Mouse (Mus musculus) intestine, embryonic 16.5 days (tissue): ENCODE data around the gene Cc2d2b. TPM values are rescaled to one million over a fixed set of nuclear protein-coding genes. Genes with fewer than 3 reads are reported as not detected.
A peak's percentile ranks its signal among the peaks of the same experiment; 100 is the strongest.

Source experiments
- ATAC-seq: fragments of 200-750 bp; cut with Nextera tagmentation; 2 replicates; pipeline ENCODE4 v1.8.0; 2017; ENCODE audit warnings: moderate TSS enrichment, moderate library complexity
- H3K27ac ChIP-seq: fragments of 300-500 bp; sonication (generic); 2 replicates; pipeline ENCODE4 v1.5.1; 2014; ENCODE audit warnings: mild to moderate bottlenecking, low read length
- H3K27me3 ChIP-seq: fragments of 300-500 bp; sonication (generic); replicated peaks from 2 replicates; pipeline ENCODE4 v1.6.1; 2014; ENCODE audit warnings: low read length, control low read depth, mixed read lengths; ENCODE audit not compliant: control insufficient read depth, insufficient read depth
- H3K36me3 ChIP-seq: fragments of 300-500 bp; sonication (generic); 2 replicates; pipeline ENCODE4 v1.6.1; 2014; ENCODE audit warnings: low read length, control low read depth; ENCODE audit not compliant: control insufficient read depth, insufficient read depth
- H3K4me1 ChIP-seq: fragments of 300-500 bp; sonication (generic); 2 replicates; pipeline ENCODE4 v1.6.1; 2014; ENCODE audit warnings: low read length, control low read depth, mixed read lengths; ENCODE audit not compliant: control insufficient read depth, insufficient read depth
- H3K4me2 ChIP-seq: fragments of 300-500 bp; sonication (generic); 2 replicates; pipeline ENCODE4 v1.6.1; 2014; ENCODE audit warnings: low read depth, low read length, control low read depth
- H3K4me3 ChIP-seq: fragments of 300-500 bp; sonication (generic); 2 replicates; pipeline ENCODE4 v1.5.1; 2014; ENCODE audit warnings: mild to moderate bottlenecking, low read length
- H3K9ac ChIP-seq: fragments of 300-500 bp; sonication (generic); 2 replicates; pipeline ENCODE4 v1.6.1; 2014; ENCODE audit warnings: low read depth, low read length
- H3K9me3 ChIP-seq: fragments of 300-500 bp; sonication (generic); 2 replicates; pipeline ENCODE4 v1.6.1; 2016; ENCODE audit warnings: low read length, control low read depth; ENCODE audit not compliant: control insufficient read depth
- WGBS: fragments of 180-500 bp; shearing (Covaris S2); extraction: QIAGEN DNeasy Blood & Tissue Kit; methylation state at CpG from one replicate; pipeline ENCODE4 v1.1.7; 2014; 5-methylcytosine and 5-hydroxymethylcytosine counted together
- polyA plus RNA-seq: library from polyadenylated mRNA; unstranded; fragments of >200 nt; fragmentation: Nextera tagmentation; extraction: Ambion mirVana; gene quantifications from 2 replicates; pipeline ENCODE4 v1.2.1, GENCODE M21; 2015

Gene Cc2d2b
- polyA plus RNA-seq, 1 experiment from 2014 or later: not detected

DNA sequence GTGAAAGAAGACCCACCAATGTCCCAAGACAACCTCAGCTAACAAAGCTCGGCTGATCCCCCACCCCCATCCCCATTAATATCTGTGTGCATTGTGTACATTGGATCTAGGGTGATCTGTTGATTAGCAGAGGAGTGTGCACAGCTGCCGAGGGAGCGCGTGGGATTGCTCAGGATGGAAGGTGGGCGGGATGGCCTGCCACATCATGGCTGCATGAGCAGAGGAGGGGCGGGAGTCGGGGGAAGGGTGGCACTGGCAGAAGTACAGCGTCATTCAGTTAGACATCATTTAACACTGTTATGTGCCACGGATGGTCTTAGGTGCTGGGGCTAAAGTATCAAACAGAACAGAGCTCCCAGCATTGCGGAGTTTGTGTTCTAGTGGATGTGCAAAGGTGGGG is 25.0 kb upstream of the Cc2d2b start:
- ATAC-seq: no peak
- WGBS: 50% methylated on average over 10 of the region's 10 CpGs
- Histone ChIP-seq H3K27ac (no peak overlapping the region), H3K4me1 (0 out of 2 replicates have a peak, but pooled peaks cover 2% of the 10 kb centered on the region), H3K9ac (no peak overlapping the region), H3K4me2 (no peak overlapping the region), H3K27me3 (no peaks in the 10 kb centered on the region), H3K36me3 (no peaks in the 10 kb centered on the region), H3K4me3 (no peak overlapping the region), H3K9me3 (no peaks in the 10 kb centered on the region)

DNA sequence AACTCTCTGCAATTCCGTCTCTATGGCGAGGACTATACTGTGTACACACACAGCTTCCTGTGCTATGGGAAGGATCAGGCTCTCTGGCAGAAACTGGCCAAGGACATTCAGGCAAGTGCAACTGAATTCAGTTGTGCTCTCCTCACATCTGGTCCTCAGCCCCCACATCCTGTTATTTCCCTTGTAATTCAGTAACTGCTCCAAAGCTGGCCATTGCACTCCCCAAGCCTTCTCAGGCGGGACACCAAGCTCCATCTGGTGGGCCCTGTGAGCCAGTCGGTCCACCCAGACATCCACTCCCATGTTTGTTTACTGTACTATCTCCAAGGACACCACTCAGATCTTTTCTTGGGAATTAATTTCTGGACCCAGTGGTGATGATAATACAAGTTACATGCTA is 22.4 kb upstream of the Cc2d2b start:
- 0 out of 2 replicates have a peak overlapping the region, but pooled peaks have one; percentile 3 for H3K27ac ChIP-seq
- no peaks in the 10 kb centered on the region for H3K9me3 ChIP-seq
- no peaks in the 10 kb centered on the region for H3K36me3 ChIP-seq
- H3K9ac ChIP-seq: no peak overlapping the region
- H3K4me3 ChIP-seq: no peak overlapping the region
- no peak overlapping the region for H3K4me2 ChIP-seq
- 0 out of 2 replicates have a peak, but pooled peaks cover 2% of the 10 kb centered on the region for H3K4me1 ChIP-seq
- H3K27me3 ChIP-seq: no peaks in the 10 kb centered on the region
- ATAC-seq: peak; percentile 29; the same call in 1 of the 2 replicates
- 55% methylated on average over 4 of the region's 4 CpGs for WGBS

DNA sequence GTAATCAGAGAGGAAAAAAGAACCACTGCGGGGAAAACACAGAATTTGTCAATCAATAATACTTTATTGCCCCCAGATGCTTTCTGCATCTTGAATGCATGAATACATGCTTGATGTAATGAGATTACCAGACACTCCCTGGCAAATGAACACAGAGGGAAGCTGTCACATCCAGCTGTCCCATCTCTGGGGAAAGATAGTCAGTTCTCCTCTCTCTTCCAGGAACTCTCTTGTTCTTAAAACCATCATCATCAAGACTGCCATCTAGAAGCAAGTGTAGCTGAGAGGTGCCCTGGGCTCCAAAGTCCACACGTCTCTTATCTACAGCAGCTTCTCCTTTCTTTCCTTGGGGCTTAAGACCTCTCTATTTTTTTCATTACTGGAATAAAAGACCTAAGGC is 21.9 kb upstream of the Cc2d2b start:
- Histone ChIP-seq H3K4me3 (no peak overlapping the region), H3K4me1 (0 out of 2 replicates have a peak, but pooled peaks cover 2% of the 10 kb centered on the region), H3K9ac (no peak overlapping the region), H3K4me2 (no peak overlapping the region), H3K36me3 (no peaks in the 10 kb centered on the region), H3K9me3 (no peaks in the 10 kb centered on the region), H3K27me3 (no peaks in the 10 kb centered on the region), H3K27ac (no peak overlapping the region)
- WGBS: 58% methylated on average over 2 of the region's 2 CpGs
- ATAC-seq: 0 out of 2 replicates have a peak, but pooled peaks have one; percentile 17

DNA sequence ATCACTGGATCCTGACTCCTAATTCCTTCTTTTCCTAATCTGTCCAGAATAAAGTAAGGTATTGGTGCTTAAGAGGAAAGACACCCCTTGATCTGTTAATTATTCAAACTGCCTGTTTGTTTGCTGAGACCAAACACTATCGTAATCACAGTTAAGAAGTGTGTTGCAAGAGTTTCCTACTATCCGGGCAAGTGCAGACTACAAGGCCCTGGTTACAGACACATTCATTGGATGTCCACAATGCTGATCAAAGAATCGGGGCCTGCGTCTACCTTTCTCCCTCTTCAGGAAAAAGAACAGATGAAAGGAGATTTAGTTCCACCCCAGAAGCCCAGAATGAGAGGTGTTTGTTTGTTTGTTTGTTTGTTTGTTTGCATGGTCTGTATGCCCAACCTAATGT is 20.3 kb upstream of the Cc2d2b start:
- WGBS: 76% methylated on average over 4 of the region's 4 CpGs
- H3K4me3 ChIP-seq: no peak overlapping the region

DNA sequence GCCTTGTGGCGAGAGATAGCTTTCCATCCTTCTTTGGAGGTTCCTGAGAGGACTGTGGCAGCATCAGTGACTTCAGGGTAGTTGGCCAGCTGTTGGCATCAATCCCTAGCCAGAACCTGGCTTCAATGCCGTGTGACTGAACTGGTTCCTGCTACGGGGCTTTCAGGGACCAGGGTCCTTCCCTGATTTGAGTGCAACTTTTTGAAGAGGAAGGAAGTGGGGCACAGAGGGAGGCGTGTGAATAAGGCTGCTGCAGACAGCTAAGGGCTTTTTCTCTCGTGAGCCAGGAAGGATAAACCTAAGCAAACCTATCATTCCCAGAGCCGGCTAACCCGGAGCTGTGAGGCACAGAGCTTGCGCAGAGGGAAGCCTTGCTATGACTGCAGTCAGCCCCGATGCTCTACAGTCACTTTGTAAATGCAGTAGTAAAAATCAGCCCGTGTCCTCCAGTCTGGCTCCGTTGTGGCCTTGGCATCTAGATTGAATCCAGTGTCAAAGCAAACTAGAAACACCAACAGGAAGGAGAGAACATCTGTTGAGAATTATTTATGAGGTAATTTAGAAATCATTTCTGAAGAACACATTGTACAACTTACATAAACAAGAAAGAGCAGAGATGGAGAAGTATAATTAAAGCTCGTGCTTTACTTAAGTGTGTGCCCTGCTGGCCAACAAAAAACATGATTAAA is 19.7 kb upstream of the Cc2d2b start:
- H3K4me2 ChIP-seq: no peak overlapping the region
- ATAC-seq: no peak
- H3K4me3 ChIP-seq: no peak overlapping the region
- H3K27ac ChIP-seq: no peak overlapping the region
- no peaks in the 10 kb centered on the region for H3K9me3 ChIP-seq
- no peak overlapping the region for H3K9ac ChIP-seq
- WGBS: 54% methylated on average over 12 of the region's 12 CpGs
- H3K27me3 ChIP-seq: no peaks in the 10 kb centered on the region
- H3K4me1 ChIP-seq: 0 out of 2 replicates have a peak, but pooled peaks cover 2% of the 10 kb centered on the region
- no peaks in the 10 kb centered on the region for H3K36me3 ChIP-seq

More for the DNA sequence above, 20.3 kb upstream of the Cc2d2b start:
- ATAC-seq: no peak
- Histone ChIP-seq H3K4me2 (no peak overlapping the region), H3K4me1 (0 out of 2 replicates have a peak, but pooled peaks cover 2% of the 10 kb centered on the region), H3K36me3 (no peaks in the 10 kb centered on the region), H3K9ac (no peak overlapping the region), H3K27ac (no peak overlapping the region), H3K27me3 (no peaks in the 10 kb centered on the region), H3K9me3 (no peaks in the 10 kb centered on the region)

DNA sequence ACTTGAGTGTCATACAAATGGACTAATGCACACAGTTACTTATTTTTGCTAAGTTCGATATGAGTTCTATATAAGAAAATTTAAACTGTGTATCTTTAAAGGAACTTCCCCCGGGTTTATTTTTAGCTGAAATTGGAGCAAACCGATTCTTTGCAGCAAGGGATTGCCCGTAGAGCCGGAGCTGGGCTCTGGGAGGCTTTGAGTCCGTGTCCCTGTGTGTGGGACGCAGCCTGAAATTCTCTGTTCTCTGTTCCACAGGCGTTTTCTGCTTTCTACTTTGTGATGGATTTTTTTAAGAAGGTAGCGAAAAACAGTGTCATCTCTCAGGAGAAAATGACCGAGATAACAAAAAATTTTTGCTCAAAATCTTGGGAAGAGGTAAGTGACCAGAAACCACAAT is 15.1 kb upstream of the Cc2d2b start:
- H3K9ac ChIP-seq: no peak overlapping the region
- no peak for ATAC-seq
- no peak overlapping the region for H3K4me3 ChIP-seq
- H3K27me3 ChIP-seq: no peaks in the 10 kb centered on the region
- no peaks in the 10 kb centered on the region for H3K9me3 ChIP-seq
- WGBS: 75% methylated on average over 10 of the region's 10 CpGs
- H3K4me1 ChIP-seq: 0 out of 2 replicates have a peak, but pooled peaks cover 5% of the 10 kb centered on the region
- no peaks in the 10 kb centered on the region for H3K36me3 ChIP-seq
- H3K27ac ChIP-seq: no peak overlapping the region
- no peak overlapping the region for H3K4me2 ChIP-seq

DNA sequence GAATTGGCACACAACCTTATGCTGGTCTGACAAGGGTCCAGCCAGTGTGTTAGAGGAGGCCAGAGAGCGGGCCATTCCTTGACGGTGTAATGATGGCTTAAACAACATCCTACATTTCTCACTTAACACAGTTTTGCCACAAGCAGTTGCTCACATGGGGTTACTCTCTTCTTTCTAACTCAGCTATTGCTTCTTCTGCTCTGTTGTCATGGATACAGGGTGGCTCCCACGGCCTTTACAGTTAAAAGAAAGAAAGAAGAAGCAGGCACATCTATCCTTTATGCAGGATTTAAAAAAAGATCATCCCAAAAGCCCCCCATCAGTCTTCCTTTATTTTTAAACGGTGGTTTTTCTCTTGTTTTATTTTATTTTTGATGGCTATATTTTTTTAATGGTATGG is 14.7 kb upstream of the Cc2d2b start:
- WGBS: 65% methylated on average over 4 of the region's 4 CpGs

DNA sequence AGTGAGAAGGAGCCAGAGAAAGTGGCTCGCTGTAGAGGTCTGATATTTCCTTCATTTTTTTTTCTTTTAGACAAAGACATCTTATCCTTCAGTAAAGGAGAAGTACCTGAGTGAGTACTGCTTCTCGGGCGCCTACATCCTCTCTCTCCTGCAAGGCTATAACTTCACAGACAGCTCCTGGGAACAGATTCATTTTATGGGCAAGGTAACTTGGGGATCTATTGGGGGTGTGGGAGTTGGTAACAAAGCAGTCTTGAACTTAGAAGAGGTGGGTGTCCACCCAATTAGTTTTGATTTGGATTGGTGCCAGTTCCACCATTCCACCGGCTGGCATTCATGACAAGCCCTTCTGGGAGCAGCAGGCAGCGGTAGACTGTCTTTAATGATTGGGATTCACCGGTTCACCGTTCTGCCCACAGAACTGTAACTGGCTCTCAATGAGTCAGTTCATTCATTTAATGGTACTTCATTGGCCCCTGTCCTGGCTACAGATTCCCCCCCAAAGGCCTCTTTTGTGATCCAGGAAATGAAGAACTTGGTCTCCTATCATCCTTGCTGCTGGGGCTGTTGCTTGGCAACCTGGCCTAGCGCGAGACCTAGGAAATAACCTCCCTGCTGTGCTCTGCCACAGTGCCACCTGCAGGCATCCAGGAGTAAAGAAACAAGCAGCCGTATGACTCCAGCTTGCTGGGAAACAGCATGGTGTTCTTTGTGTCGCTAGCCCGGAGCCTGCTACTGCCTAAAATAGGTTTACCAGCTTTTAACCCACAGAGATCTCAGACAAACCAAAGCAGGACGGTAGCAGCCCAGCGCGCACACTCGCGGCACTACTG is 11.7 kb upstream of the Cc2d2b start:
- Histone ChIP-seq H3K36me3 (no peaks in the 10 kb centered on the region), H3K4me3 (no peak overlapping the region; the same call in 1 of the 2 replicates), H3K9me3 (no peaks in the 10 kb centered on the region), H3K4me2 (peak overlapping the region; percentile 55), H3K27ac (no peak overlapping the region), H3K4me1 (0 out of 2 replicates have a peak, but pooled peaks cover 7% of the 10 kb centered on the region), H3K27me3 (no peaks in the 10 kb centered on the region), H3K9ac (peak overlapping the region; percentile 57)
- WGBS: 30% methylated on average over 17 of the region's 17 CpGs
- peak; percentile 89 for ATAC-seq

More for the DNA sequence above, 14.7 kb upstream of the Cc2d2b start:
- no peaks in the 10 kb centered on the region for H3K27me3 ChIP-seq
- H3K4me3 ChIP-seq: no peak overlapping the region
- no peaks in the 10 kb centered on the region for H3K9me3 ChIP-seq
- no peaks in the 10 kb centered on the region for H3K36me3 ChIP-seq
- H3K9ac ChIP-seq: no peak overlapping the region
- no peak for ATAC-seq
- no peak overlapping the region for H3K4me2 ChIP-seq
- 0 out of 2 replicates have a peak, but pooled peaks cover 6% of the 10 kb centered on the region for H3K4me1 ChIP-seq
- no peak overlapping the region for H3K27ac ChIP-seq

DNA sequence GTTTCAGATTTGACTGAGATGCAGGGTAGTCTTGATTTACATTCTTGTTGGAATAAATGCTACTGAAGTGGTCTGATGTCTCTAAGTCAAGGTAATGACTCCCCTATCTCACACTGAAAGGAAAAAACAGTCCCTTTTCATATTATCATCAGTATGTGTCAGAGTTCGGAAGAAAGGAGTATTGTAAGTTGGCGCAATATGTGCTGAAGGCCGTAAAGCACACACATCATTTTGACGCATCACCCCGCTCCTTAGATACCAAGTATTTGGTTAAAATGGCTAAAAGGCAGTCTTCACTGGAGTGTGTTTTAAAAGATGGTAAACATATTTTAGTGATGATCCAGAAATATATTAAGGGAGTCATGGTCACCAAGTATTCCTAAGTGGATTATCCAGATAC is 10.9 kb upstream of the Cc2d2b start:
- no peaks in the 10 kb centered on the region for H3K36me3 ChIP-seq
- H3K9me3 ChIP-seq: no peaks in the 10 kb centered on the region
- H3K27ac ChIP-seq: no peak overlapping the region
- 73% methylated on average over 5 of the region's 5 CpGs for WGBS
- no peaks in the 10 kb centered on the region for H3K27me3 ChIP-seq
- H3K4me3 ChIP-seq: no peak overlapping the region
- 0 out of 2 replicates have a peak, but pooled peaks cover 7% of the 10 kb centered on the region for H3K4me1 ChIP-seq
- no peak for ATAC-seq
- H3K4me2 ChIP-seq: peak overlapping the region; percentile 55; the same call in 1 of the 2 replicates
- no peak overlapping the region for H3K9ac ChIP-seq
